Mouse (Mus musculus) spleen, postnatal 10 days (tissue): ENCODE results near the gene Tmem116.
"Not testable (repeated sequence)": the region's sequence is repeated elsewhere in the genome, so short reads cannot be mapped to it uniquely, and the experiment has no call there.

ENCODE experiments used
- DNase-seq, 2 experiments: peaks; one replicate each; pipeline ENCODE4 v3.0.0; 2021 to 2022; ENCODE audit warnings: low spot score in 2 of 2

The Tmem116 gene

GRCm38 (mm10) chr5:121462967-121463366, 11.3 kb downstream of the Tmem116 start:
- no peak for DNase-seq

DNA sequence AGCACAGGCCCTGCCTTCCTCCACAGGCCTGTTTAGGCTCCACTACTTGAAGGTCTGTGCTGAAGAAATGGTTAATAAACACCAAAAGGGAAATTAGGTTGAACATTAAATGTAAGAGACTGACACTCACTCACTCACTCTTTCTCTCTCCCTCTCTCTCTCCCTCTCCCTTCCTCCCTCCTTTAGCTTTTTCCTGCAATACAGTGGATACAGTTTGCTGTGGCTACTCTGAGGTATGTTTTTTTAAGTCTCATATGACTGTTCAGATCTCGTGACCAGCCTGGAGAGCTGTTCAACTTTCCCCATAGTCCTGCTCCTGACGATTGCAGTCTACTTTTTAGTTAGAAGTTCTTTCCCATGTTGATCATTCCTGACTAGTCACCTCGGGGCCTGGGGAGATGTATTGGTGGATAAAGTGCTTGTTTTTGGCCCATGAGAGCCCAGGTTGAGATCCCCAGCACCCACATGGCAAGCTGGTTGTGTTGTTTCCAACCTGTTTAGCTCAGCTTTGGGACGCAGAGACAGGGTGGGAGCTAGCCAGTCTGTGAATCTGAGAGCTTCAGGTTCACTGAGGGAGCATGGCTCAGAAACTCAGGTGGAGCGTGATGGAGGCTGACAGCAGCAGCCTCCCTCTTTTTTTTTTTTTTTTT, 12.0 kb downstream of the Tmem116 start:
- DNase-seq: no peak

- no peak for DNase-seq
Observed at GRCm38 (mm10) chr5:121469566-121469965, 17.9 kb downstream of the Tmem116 start.

GRCm38 (mm10) chr5:121472411-121472810, 20.7 kb downstream of the Tmem116 start:
- no peak for DNase-seq

- DNase-seq: no peak
Observed at GRCm38 (mm10) chr5:121474610-121475009, 22.9 kb downstream of the Tmem116 start.

DNA sequence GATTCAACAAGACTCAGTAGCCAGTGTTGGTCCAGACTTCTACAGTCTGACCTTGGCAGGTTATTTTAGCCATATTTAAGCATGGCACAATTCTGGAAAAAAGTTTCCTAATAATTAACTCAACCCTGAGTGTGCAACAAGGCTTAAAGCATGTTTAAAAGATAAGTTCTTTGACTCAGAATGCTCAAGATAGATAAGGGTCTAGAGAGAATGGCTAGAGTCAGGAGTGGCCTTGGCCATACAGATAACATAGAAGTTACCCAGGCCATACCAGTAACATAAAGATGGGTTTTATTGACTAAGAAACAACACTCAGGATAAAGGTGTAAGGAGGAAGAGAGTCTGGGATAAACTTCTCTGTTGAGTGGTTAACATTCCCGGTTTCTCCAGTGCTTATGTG, 24.3 kb downstream of the Tmem116 start:
- DNase-seq: no peak

GRCm38 (mm10) chr5:121477680-121478079, 26.0 kb downstream of the Tmem116 start:
- DNase-seq: peak in 1 of 2 experiments; percentile 44

DNA sequence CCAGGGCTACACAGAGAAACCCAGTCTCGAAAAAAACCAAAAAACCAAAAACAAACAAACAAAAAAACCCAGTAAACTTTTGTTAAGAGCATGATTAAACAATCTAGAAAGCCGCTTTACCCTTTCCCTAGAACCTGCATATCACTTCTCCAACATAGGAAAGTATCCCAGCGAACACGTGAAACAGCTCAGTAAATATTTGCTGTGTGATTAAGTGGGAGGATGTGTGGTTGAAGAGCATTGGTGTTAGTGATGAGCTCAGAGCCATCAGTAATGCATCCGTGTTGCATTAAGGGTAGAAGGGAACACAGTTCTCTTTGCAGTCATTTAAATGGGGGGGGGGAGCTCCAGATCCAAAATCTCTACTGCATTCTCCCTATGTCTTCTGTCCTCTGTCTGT, 33.1 kb downstream of the Tmem116 start:
- DNase-seq: no peak

DNA sequence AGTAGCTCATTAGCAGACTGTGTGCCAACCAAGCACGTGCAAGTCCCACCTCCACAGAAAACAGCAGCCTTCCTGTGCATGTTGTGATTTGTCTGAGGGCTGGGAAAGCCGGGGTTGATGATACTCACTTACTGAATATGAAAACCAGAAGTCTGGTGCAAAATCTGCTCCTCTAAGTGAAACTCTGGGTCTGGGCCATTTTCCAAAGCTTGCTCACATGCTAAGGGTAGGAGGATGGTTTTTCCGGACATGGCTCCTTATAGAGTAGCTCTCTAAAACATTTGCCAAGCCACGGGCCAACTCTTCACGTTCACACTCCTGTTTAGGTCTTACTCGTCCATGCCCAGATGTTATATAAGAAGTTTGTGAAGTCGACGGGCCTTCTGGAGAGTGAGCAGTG, 41.6 kb downstream of the Tmem116 start:
- no peak for DNase-seq

GRCm38 (mm10) chr5:121500719-121501118, 49.0 kb downstream of the Tmem116 start:
- no peak for DNase-seq

DNA sequence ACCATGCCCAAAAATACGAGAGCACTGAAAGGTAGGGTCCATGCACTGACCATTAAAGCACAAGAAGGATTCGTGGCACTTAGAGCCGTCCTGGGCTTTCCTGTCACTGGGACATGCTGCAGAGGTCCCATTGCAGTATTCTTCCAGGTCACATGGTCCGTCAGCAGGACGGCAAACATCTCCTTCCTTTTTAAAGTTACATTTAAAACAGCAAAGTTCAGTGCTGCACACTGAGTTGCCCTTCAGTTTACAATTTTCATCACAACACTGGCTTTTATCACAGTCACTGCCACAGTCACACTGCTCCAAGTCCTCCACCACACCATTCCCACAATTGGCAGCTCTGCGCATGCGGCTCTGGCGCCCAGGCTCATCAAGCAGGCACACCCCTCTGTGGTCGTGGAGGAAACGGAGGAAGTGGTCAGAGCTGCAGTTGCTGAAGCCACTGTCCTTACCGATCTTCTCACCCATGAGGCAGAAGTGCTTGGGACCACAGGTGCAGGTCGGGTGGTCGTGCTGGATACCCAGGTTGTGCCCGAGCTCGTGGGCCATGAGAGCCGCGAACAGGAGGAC, 49.8 kb downstream of the Tmem116 start:
- DNase-seq: not testable (repeated sequence)

DNA sequence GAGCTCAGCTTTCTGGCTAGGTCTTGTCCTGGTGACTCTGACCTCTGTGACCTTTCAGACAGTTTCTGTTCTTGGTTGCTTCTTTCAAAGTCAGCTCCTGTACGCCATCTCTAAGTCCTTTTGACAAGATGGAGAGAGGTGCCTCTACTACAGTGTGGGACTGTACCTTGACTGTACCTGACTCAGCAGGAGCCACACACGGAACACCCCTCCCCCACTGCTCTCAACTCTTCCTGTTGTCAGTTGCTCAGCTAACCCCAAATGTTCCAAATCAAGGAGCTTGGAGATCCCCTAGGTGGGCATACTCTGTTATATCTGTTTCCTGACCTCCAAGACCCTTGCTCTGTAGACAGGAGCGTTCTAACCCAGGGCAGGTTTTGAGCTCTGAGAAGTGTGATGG, 51.5 kb downstream of the Tmem116 start, which contains the start of gene Adam1b:
TSS of gene Adam1b (minus strand) at position 205 of the 400 bp plus-strand sequence.
- no peak for DNase-seq

- DNase-seq: no peak
Observed at GRCm38 (mm10) chr5:121506846-121507245, 55.2 kb downstream of the Tmem116 start.

GRCm38 (mm10) chr5:121510009-121510408, 58.3 kb downstream of the Tmem116 start:
- DNase-seq: no peak

- DNase-seq: no peak
Observed at GRCm38 (mm10) chr5:121518983-121519382, 67.3 kb downstream of the Tmem116 start.

GRCm38 (mm10) chr5:121519758-121520157, 68.1 kb downstream of the Tmem116 start:
- not testable (repeated sequence) for DNase-seq

GRCm38 (mm10) chr5:121525774-121526450, 74.2 kb downstream of the Tmem116 start:
- DNase-seq: no peak

- DNase-seq: no peak
Observed at GRCm38 (mm10) chr5:121526526-121526925, 74.8 kb downstream of the Tmem116 start.

- no peak for DNase-seq
Observed at GRCm38 (mm10) chr5:121526961-121527360, 75.3 kb downstream of the Tmem116 start.

DNA sequence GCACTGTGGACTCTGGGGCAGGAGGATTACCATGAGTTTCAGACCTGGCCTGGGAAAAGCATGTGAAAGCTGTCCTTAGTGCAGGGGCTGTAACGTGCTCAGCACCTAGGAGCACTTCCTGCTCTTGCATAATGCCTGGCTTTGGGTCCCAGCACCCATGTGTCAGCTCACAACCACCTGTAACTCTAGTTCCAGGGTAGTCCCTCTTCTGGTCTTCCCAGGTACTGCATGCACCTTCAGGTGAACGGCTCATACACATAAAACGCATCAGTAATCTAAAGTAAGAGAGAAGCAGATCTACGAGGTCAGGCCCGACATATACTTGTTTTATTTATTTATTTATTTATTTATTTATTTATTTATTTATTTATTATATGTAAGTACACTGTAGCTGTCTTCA, 82.8 kb downstream of the Tmem116 start:
- DNase-seq: peak in 1 of 2 experiments; percentile 59

DNA sequence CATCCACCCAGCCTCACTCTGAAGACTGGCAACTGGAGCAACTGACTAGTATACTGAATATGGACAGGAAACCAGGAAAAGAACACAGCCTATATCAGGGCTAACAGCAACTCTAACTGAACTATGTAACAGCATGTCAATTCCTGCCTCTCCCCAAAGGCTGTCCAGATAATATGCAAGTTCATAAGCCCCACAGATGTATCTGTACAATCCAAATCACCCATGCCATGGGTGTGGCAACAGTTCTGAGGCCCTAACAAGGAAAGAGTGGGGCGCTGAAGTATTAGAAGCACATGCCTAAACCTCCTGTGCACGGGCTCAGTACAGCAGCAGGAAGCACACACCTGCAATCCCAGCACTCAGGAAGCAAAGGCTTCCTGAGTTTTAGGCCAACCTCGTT, 83.4 kb downstream of the Tmem116 start:
- DNase-seq: no peak

GRCm38 (mm10) chr5:121536921-121537555, 85.3 kb downstream of the Tmem116 start:
- no peak for DNase-seq

DNA sequence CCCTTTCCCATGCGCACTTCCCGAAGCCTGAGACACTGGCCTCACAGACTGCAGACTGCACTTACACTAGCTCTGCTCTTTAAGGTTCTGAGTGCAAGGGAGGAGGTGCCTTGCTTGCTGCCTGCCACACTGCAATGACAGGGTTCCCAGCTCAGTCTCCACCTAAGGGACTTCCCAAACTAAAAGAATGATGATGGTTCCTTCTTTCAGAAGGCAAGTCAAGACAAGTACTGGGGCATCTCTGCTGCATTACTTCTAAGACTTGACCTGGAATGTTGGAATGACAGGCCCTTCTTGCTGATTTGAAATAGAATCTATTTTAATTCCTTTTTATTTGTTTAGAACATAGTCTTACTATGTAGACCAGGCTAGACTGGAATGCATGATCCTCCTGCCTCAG, 85.9 kb downstream of the Tmem116 start:
- DNase-seq: no peak
